Mouse (Mus musculus) heart, embryonic 11.5 days (tissue): ENCODE measurements around the gene Samd11. TPM values are rescaled to one million over a fixed set of nuclear protein-coding genes. Genes with fewer than 3 reads are reported as not detected.
A peak's percentile ranks its signal among the peaks of the same experiment; 100 is the strongest.

Source experiments
- ATAC-seq: fragments of 200-750 bp; cut with Nextera tagmentation; replicated peaks from 2 replicates; pipeline ENCODE4 v1.8.0; 2017; ENCODE audit warnings: moderate library complexity; ENCODE audit not compliant: insufficient number of reproducible peaks, low FRiP score, low TSS enrichment
- H3K27ac ChIP-seq: fragments of 300-500 bp; sonication (generic); 2 replicates; pipeline ENCODE4 v1.5.1; 2014; ENCODE audit warnings: mild to moderate bottlenecking, low read depth, low read length
- H3K27me3 ChIP-seq: fragments of 300-500 bp; sonication (generic); 2 replicates; pipeline ENCODE4 v1.6.1; 2014; ENCODE audit warnings: mild to moderate bottlenecking, low read length, mixed read lengths; ENCODE audit not compliant: control insufficient read depth, insufficient read depth
- H3K36me3 ChIP-seq: fragments of 300-500 bp; sonication (generic); 2 replicates; pipeline ENCODE4 v1.6.1; 2014; ENCODE audit warnings: mild to moderate bottlenecking, low read length, moderate library complexity, mixed read lengths; ENCODE audit not compliant: control insufficient read depth, insufficient read depth
- H3K4me1 ChIP-seq: fragments of 300-500 bp; sonication (generic); 2 replicates; pipeline ENCODE4 v1.6.1; 2014; ENCODE audit warnings: low read length; ENCODE audit not compliant: control insufficient read depth, insufficient read depth
- H3K4me2 ChIP-seq: fragments of 300-500 bp; sonication (generic); 2 replicates; pipeline ENCODE4 v1.6.1; 2014; ENCODE audit warnings: mild to moderate bottlenecking, moderate library complexity
- H3K4me3 ChIP-seq: fragments of 300-500 bp; sonication (generic); 2 replicates; pipeline ENCODE4 v1.5.1; 2014; ENCODE audit warnings: low read depth, low read length
- H3K9ac ChIP-seq: fragments of 300-500 bp; sonication (generic); 2 replicates; pipeline ENCODE4 v1.6.1; 2014; ENCODE audit warnings: mild to moderate bottlenecking, low read depth, low read length, moderate library complexity
- H3K9me3 ChIP-seq: fragments of 300-500 bp; sonication (generic); replicated peaks from 2 replicates; pipeline ENCODE4 v1.6.1; 2016; ENCODE audit warnings: low read length; ENCODE audit not compliant: control insufficient read depth
- WGBS: fragments of 180-500 bp; shearing (Covaris S2); extraction: QIAGEN DNeasy Blood & Tissue Kit; methylation state at CpG from one replicate; pipeline ENCODE4 v1.1.7; 2014; ENCODE audit not compliant: insufficient replicate concordance; 5-methylcytosine and 5-hydroxymethylcytosine counted together
- polyA plus RNA-seq: library from polyadenylated mRNA; unstranded; fragments of >200 nt; fragmentation: Nextera tagmentation; extraction: Ambion mirVana; gene quantifications from 2 replicates; pipeline ENCODE4 v1.2.1, GENCODE M21; 2014

Samd11 gene
- polyA plus RNA-seq, 1 experiment from 2014 or later: 4.3 TPM

DNA sequence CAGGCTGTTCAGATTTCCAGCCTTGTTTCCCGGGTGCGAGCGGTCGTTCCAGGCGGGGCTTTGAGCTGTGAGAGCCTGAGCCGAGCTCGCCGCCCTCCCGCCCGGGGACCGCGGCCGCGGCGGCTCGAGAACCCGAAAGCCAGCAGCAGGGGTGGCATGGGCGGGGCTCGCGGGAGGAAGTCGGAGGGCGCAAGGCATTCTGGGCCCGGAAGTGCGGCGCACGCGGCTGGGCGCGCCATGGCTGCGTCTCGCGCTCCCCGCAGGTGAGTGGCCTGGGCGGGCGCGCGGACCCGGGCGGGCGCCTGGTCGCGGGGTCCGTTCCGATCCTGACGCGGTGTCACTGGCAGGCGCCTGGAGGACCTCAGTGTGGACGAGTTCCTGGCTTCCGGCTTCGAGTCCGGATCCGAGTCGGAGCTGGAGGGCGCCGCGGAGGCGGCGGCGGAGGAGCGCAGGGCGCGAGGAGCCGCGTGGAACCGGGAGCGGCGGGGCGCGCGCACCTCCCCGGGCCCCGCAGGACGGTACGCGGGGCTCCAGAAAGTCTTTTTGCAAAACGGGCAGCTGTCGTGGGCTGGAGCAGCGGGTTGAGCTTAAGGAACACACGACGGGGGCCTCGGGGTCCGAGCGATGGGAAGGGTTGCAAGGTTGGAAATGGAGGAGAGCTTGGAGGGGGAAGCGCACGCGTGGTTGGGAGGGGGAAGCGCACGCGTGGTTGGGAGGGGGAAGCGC, 19.5 kb downstream of the Samd11 start, which contains the start of gene Noc2l:
Gene Noc2l (plus strand): TSS at position 203 of the 726 bp plus-strand sequence.
- H3K4me2 ChIP-seq: peak within 1 kb of the TSS; percentile 84
- H3K36me3 ChIP-seq: peaks cover 30% of the 10 kb centered on the region
- peaks cover 14% of the 10 kb centered on the region; the same call in 1 of the 2 replicates for H3K4me1 ChIP-seq
- peak within 1 kb of the TSS; percentile 91 for H3K27ac ChIP-seq
- peak within 1 kb of the TSS; percentile 90 for H3K4me3 ChIP-seq
- under 1% methylated on average over 81 of the region's 90 CpGs for WGBS
- H3K9ac ChIP-seq: peak within 1 kb of the TSS; percentile 84
- peak; percentile 80 for ATAC-seq
- H3K27me3 ChIP-seq: no peaks in the 10 kb centered on the region
- H3K9me3 ChIP-seq: no peaks in the 10 kb centered on the region

GRCm38 (mm10) chr4:156235360-156235770, 20.1 kb downstream of the Samd11 start:
- Histone ChIP-seq H3K9me3 (no peaks in the 10 kb centered on the region), H3K9ac (peak overlapping the region; percentile 84), H3K4me1 (peaks cover 14% of the 10 kb centered on the region; the same call in 1 of the 2 replicates), H3K4me2 (peak overlapping the region; percentile 84), H3K27ac (peak overlapping the region; percentile 91), H3K4me3 (peak overlapping the region; percentile 90), H3K36me3 (peaks cover 26% of the 10 kb centered on the region), H3K27me3 (no peaks in the 10 kb centered on the region)
- under 1% methylated on average over 15 of the region's 15 CpGs for WGBS
- no peak for ATAC-seq

DNA sequence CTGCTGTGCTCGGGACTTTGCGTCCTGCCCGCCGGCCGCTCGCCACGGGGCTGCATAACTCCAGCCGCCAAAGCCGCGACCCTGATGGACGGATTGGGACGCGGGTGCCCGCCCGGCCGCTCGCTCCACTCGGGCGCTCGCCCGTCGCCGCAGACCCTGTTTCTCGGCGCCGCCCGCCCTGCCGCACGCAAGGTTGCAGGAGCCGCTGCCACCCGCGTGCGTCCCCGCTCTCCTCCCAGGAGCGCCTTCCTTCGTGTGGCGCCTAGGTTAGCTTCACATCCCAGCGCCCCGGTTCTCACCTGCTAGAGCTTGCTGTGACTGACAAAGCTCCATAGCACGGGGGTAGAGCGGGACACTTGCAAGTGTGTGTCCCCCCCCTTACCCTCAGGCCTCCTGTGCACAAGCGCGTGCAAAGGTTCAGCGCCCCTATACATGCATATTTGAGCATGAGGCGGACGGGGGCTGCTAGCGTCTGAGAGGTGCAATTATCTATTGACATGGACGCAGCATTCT, 20.7 kb downstream of the Samd11 start, which contains the start of gene Plekhn1:
Gene Plekhn1 (minus strand): TSS at position 157 of the 513 bp plus-strand sequence.
- WGBS: 0% methylated on average over 31 of the region's 48 CpGs
- Histone ChIP-seq H3K4me1 (peaks cover 14% of the 10 kb centered on the region; the same call in 1 of the 2 replicates), H3K4me3 (peak within 1 kb of the TSS; percentile 90), H3K36me3 (peaks cover 28% of the 10 kb centered on the region), H3K27ac (peak within 1 kb of the TSS; percentile 91), H3K27me3 (no peaks in the 10 kb centered on the region), H3K9ac (peak within 1 kb of the TSS; percentile 84), H3K4me2 (peak within 1 kb of the TSS; percentile 84), H3K9me3 (no peaks in the 10 kb centered on the region)
- peak; percentile 27; the same call in 1 of the 2 replicates for ATAC-seq

- peak overlapping the region; percentile 73 for H3K9ac ChIP-seq
- H3K36me3 ChIP-seq: peaks cover 27% of the 10 kb centered on the region
- H3K9me3 ChIP-seq: no peaks in the 10 kb centered on the region
- peaks cover 14% of the 10 kb centered on the region; the same call in 1 of the 2 replicates for H3K4me1 ChIP-seq
- H3K27ac ChIP-seq: 0 out of 2 replicates have a peak overlapping the region, but pooled peaks have one; percentile 19
- no peak for ATAC-seq
- H3K27me3 ChIP-seq: no peaks in the 10 kb centered on the region
- peak overlapping the region; percentile 90 for H3K4me3 ChIP-seq
- peak overlapping the region; percentile 84 for H3K4me2 ChIP-seq
- WGBS: 5% methylated on average over 17 of the region's 17 CpGs
Measured at GRCm38 (mm10) chr4:156234021-156234501, 21.4 kb downstream of the Samd11 start.

DNA sequence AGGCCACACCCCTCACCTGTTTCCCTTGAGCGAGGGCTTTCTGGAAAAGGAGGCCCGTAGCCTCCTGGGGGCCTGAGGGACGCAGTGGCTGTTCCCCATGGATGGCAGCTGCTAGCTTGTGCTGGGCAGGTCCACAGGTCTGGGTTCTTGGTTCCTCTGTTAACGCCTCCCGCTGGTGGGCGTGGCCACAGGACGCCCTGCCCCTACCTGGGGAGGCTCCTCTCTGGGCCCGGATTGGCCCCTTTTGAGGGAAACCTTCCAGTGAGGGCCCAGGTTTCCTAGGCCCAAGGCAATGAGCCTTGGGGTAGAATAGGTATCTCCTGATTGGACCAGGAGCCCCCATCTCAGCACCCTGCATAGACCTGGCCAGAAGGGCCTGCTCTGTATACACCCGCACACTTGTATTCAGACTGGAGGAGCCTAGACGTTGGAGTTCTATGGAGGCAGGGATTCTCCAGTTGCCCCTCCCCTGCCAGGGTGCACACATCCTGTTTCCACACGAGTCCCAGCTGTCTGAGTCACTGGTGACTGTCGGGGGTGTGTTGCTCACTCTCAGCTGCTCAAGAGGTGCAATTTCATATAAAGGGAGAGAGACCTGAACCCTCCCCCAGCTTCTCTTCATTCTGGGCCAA, 26.9 kb downstream of the Samd11 start:
- ATAC-seq: peak; percentile 37; the same call in 1 of the 2 replicates
- Histone ChIP-seq H3K9ac (peak overlapping the region; percentile 34; the same call in 1 of the 2 replicates), H3K27me3 (no peaks in the 10 kb centered on the region), H3K4me2 (peak overlapping the region; percentile 55), H3K27ac (no peak overlapping the region), H3K4me3 (peak overlapping the region; percentile 19), H3K4me1 (peaks cover 12% of the 10 kb centered on the region), H3K36me3 (peaks cover 21% of the 10 kb centered on the region), H3K9me3 (no peaks in the 10 kb centered on the region)
- 18% methylated on average over 12 of the region's 12 CpGs for WGBS

- no peaks in the 10 kb centered on the region for H3K27me3 ChIP-seq
- H3K4me1 ChIP-seq: peaks cover 11% of the 10 kb centered on the region
- no peaks in the 10 kb centered on the region for H3K9me3 ChIP-seq
- H3K4me2 ChIP-seq: peak overlapping the region; percentile 55
- peaks cover 21% of the 10 kb centered on the region for H3K36me3 ChIP-seq
- peak overlapping the region; percentile 19 for H3K4me3 ChIP-seq
- 0 out of 2 replicates have a peak, but pooled peaks have one; percentile 19 for ATAC-seq
- 31% methylated on average over 18 of the region's 18 CpGs for WGBS
- no peak overlapping the region for H3K27ac ChIP-seq
- H3K9ac ChIP-seq: peak overlapping the region; percentile 34; the same call in 1 of the 2 replicates
Measured at GRCm38 (mm10) chr4:156227752-156228392, 27.6 kb downstream of the Samd11 start.

GRCm38 (mm10) chr4:156224276-156224675, 31.2 kb downstream of the Samd11 start:
- 70% methylated on average over 2 of the region's 2 CpGs for WGBS
- Histone ChIP-seq H3K4me3 (no peak overlapping the region), H3K27me3 (no peaks in the 10 kb centered on the region), H3K9ac (no peak overlapping the region), H3K4me2 (no peak overlapping the region), H3K36me3 (no peaks in the 10 kb centered on the region; the same call in 1 of the 2 replicates), H3K4me1 (peaks cover 11% of the 10 kb centered on the region), H3K9me3 (no peaks in the 10 kb centered on the region), H3K27ac (no peak overlapping the region)
- no peak for ATAC-seq

DNA sequence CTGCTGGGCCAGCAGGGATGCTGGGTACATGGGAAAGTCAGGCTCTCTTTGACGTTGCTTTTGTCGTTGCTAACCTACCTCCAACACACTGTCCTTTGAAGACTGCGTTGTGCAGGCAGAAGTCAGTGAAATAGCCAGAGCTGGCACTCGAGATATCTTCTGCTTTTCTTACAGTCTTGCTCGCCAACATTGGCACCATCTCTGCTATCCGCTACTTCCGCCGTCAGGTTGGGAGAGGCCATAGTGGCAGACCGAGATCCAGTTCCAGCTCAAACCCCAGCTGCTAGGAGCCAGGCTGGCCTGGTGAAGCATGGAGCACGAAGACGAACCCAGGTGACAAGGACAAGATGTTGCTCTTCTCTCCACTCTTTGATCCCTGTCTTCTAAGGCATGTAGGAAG, 35.5 kb downstream of the Samd11 start:
- Histone ChIP-seq H3K36me3 (no peaks in the 10 kb centered on the region), H3K27me3 (no peaks in the 10 kb centered on the region), H3K9me3 (no peaks in the 10 kb centered on the region), H3K9ac (no peak overlapping the region), H3K4me3 (no peak overlapping the region), H3K4me1 (peaks cover 7% of the 10 kb centered on the region), H3K27ac (no peak overlapping the region), H3K4me2 (no peak overlapping the region)
- ATAC-seq: no peak
- WGBS: 77% methylated on average over 11 of the region's 11 CpGs
